Mouse (Mus musculus): ENCODE measurements around the gene Aurkaip1.
A peak's percentile ranks its signal among the peaks of the same experiment; 100 is the strongest.

Gene Aurkaip1

GRCm38 (mm10) chr4:155851951-155852411 lies 20.9 kb downstream of the Aurkaip1 start:
- DNase-seq (ENCODE audit: low spot score), result no peak

- DNase-seq (ENCODE audit: low spot score), result no peak
Observed at GRCm38 (mm10) chr4:155853421-155853820, 22.3 kb downstream of the Aurkaip1 start.

GRCm38 (mm10) chr4:155854991-155855390 lies 23.9 kb downstream of the Aurkaip1 start:
- DNase-seq (ENCODE audit: low spot score), result no peak

GRCm38 (mm10) chr4:155856071-155856470 lies 25.0 kb downstream of the Aurkaip1 start:
- no peak for DNase-seq (ENCODE audit: low spot score)

GRCm38 (mm10) chr4:155856881-155857280 lies 25.8 kb downstream of the Aurkaip1 start:
- no peak for DNase-seq (ENCODE audit: low spot score)

GRCm38 (mm10) chr4:155859318-155859717 lies 28.2 kb downstream of the Aurkaip1 start:
- DNase-seq (ENCODE audit: low spot score), result peak; percentile 90

GRCm38 (mm10) chr4:155861787-155862186 lies 30.7 kb downstream of the Aurkaip1 start:
- DNase-seq (ENCODE audit: low spot score), result no peak

GRCm38 (mm10) chr4:155863001-155863400 lies 31.9 kb downstream of the Aurkaip1 start, which contains the start of gene Tas1r3:
Gene Tas1r3 (minus strand): TSS chr4:155863362.
- DNase-seq (ENCODE audit: low spot score), result no peak

- DNase-seq (ENCODE audit: low spot score), result no peak
Observed at GRCm38 (mm10) chr4:155868614-155869298, 37.7 kb downstream of the Aurkaip1 start.

- peak; percentile 98 for DNase-seq (ENCODE audit: low spot score)
Observed at GRCm38 (mm10) chr4:155869317-155870033, 38.4 kb downstream of the Aurkaip1 start, which contains the start of the genes Cptp and Ints11. Gene Cptp (minus strand): TSS chr4:155869440. Gene Ints11 (plus strand): TSS chr4:155869546.

GRCm38 (mm10) chr4:155871404-155871803 lies 40.3 kb downstream of the Aurkaip1 start:
- DNase-seq (ENCODE audit: low spot score), result no peak
